Mouse (Mus musculus) MEL (cell line): ENCODE measurements around the gene Lhx3.

ENCODE experiments used
- CTCF ChIP-seq, 3 experiments: IDR thresholded peaks in 2 of 3; conservative IDR thresholded peaks in 1 of 3; 2 replicates each; pipeline ENCODE4 v1.5.1; 2011 to 2012; ENCODE audit warnings: low read length in 3 of 3, low read depth in 2 of 3, mild to moderate bottlenecking in 2 of 3, improper control_type of control experiment in 1 of 3, inconsistent platforms in 1 of 3, mixed read lengths in 1 of 3, moderate library complexity in 1 of 3; ENCODE audit not compliant: control insufficient read depth in 1 of 3, insufficient read depth in 1 of 3, poor library complexity in 1 of 3, severe bottlenecking in 1 of 3
- EP300 ChIP-seq, 2 experiments: IDR thresholded peaks; 2 replicates each; pipeline ENCODE4 v1.6.1; 2011; ENCODE audit warnings: improper control_type of control experiment in 2 of 2, low read length in 2 of 2, low read depth in 1 of 2, mild to moderate bottlenecking in 1 of 2
- ETS1 ChIP-seq: IDR thresholded peaks from 2 replicates; pipeline ENCODE4 v1.6.1; 2012; ENCODE audit warnings: low read depth, mild to moderate bottlenecking, inconsistent platforms, low read length, improper control_type of control experiment, moderate library complexity
- MAX ChIP-seq: IDR thresholded peaks from 2 replicates; pipeline ENCODE4 v1.6.1; 2011; ENCODE audit warnings: low read length, improper control_type of control experiment
- POLR2A ChIP-seq, 2 experiments: IDR thresholded peaks; 2 replicates each; pipeline ENCODE4 v1.6.1; 2011 to 2012; ENCODE audit warnings: low read length in 2 of 2, mild to moderate bottlenecking in 2 of 2, control low read depth in 1 of 2, improper control_type of control experiment in 1 of 2, low read depth in 1 of 2, moderate library complexity in 1 of 2; ENCODE audit not compliant: control insufficient read depth in 1 of 2, insufficient read depth in 1 of 2, poor library complexity in 1 of 2
- TBP ChIP-seq: IDR thresholded peaks from 2 replicates; pipeline ENCODE4 v1.8.0; 2011; ENCODE audit warnings: low read depth, low read length, improper control_type of control experiment
- UBTF ChIP-seq: IDR thresholded peaks from 2 replicates; pipeline ENCODE4 v1.6.1; 2012; ENCODE audit warnings: low read depth, mild to moderate bottlenecking, inconsistent platforms, low read length, improper control_type of control experiment, moderate library complexity, borderline replicate concordance; ENCODE audit not compliant: insufficient read depth
- USF1 ChIP-seq: IDR thresholded peaks from 2 replicates; pipeline ENCODE4 v1.6.1; 2014; ENCODE audit warnings: low read depth, mild to moderate bottlenecking, inconsistent platforms, low read length, improper control_type of control experiment, moderate library complexity
- ZMIZ1 ChIP-seq: IDR thresholded peaks from 2 replicates; pipeline ENCODE4 v1.6.1; 2012; ENCODE audit warnings: low read depth, mild to moderate bottlenecking, inconsistent platforms, low read length, improper control_type of control experiment, moderate library complexity

DNA sequence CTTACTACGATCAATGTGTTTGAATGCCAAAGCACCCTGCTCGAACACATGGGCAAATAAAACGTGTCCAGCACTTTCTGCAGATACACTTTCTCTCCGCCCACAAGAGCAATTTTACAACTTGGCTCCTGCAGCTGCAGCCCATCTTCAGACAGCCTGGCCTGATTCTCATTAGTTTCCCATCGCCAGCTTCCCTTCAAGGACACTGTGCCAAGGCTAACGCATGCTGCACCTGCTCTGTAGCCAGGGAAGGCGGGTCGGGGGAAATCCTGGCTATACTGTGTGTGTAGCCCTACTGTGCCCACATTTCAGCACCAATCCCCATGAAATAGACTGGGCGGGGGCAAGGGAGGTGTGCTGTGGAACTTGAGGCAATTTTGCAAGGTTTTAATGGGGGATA is 32.2 kb upstream of the Lhx3 start:
- TF ChIP-seq TBP (no peak), CTCF (IDR thresholded peaks at IDR 0.05 in 2 of 3, conservative IDR thresholded peaks at IDR 0.05 in 1 of 3; ENCODE audit: control insufficient read depth in 1 of 3, insufficient read depth in 1 of 3, low read depth in 2 of 3, low read length in 3 of 3, poor library complexity in 1 of 3, severe bottlenecking in 1 of 3) (no peak), USF1 (no peak), UBTF (no peak), POLR2A (IDR thresholded peaks at IDR 0.05; ENCODE audit: control insufficient read depth in 1 of 2, insufficient read depth in 1 of 2, low read depth in 1 of 2, low read length in 2 of 2, poor library complexity in 1 of 2) (no peak), ETS1 (no peak), EP300 (IDR thresholded peaks at IDR 0.05; ENCODE audit: low read depth in 1 of 2, low read length in 2 of 2) (no peak), MAX (no peak), ZMIZ1 (no peak)
